Mouse (Mus musculus): ENCODE measurements at regions not wholly inside any gene's neighbourhood (a gene's known extent, or its start where the extent isn't known, plus 50 kb on each side); places are given as distances from the start of the nearest gene placed in this dataset.

DNA sequence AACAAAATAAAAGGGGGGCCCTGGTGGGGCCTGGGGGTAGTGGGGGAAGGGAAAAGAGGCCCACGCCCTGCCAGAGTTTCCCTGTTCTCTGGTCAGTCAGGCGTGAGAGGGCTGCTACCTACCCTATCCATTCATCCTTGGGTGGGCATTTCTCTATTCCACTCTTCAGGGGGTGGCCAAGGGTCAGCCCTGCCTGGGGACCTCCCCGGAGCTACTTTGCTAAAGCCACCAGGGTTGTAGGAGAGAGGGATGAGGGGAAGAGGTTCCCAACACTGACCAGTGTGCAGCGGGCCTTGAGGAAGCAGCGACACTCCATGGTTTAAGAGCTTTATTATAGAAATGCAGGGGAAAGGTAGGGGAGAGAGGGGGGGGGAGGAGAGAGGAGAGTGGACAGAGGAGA lies 79.6 kb upstream of the Megf9 start:
- TF ChIP-seq MXI1 (IDR thresholded peaks at IDR 0.05; ENCODE audit: low read depth, low read length) (no peak), BHLHE40 (IDR thresholded peaks at IDR 0.05; ENCODE audit: borderline replicate concordance, low read depth, low read length) (no peak), POLR2A (IDR thresholded peaks at IDR 0.05; ENCODE audit: control insufficient read depth in 1 of 2, insufficient read depth in 1 of 2, low read depth in 1 of 2, low read length in 2 of 2, poor library complexity in 1 of 2) (no peak), CTCF (IDR thresholded peaks at IDR 0.05 in 2 of 3, conservative IDR thresholded peaks at IDR 0.05 in 1 of 3; ENCODE audit: control insufficient read depth in 1 of 3, insufficient read depth in 1 of 3, low read depth in 2 of 3, low read length in 3 of 3, poor library complexity in 1 of 3, severe bottlenecking in 1 of 3) (no peak), NELFE (IDR thresholded peaks at IDR 0.05; ENCODE audit: low read depth, low read length) (no peak), GATA1 (IDR thresholded peaks at IDR 0.05; ENCODE audit: low read depth, low read length) (no peak), EP300 (IDR thresholded peaks at IDR 0.05; ENCODE audit: low read depth in 1 of 2, low read length in 2 of 2) (no peak), UBTF (IDR thresholded peaks at IDR 0.05; ENCODE audit: borderline replicate concordance, insufficient read depth, low read depth, low read length) (no peak), TCF12 (IDR thresholded peaks at IDR 0.05; ENCODE audit: low read depth, low read length) (no peak)
